Mouse (Mus musculus) midbrain, postnatal 0 days (tissue): ENCODE measurements around the gene Hs3st5. TPM values are rescaled to one million over a fixed set of nuclear protein-coding genes. Genes with fewer than 3 reads are reported as not detected.
"Not testable (repeated sequence)": the region's sequence is repeated elsewhere in the genome, so short reads cannot be mapped to it uniquely, and the experiment has no call there.

Source experiments
- ATAC-seq: fragments of 200-750 bp; cut with Nextera tagmentation; 2 replicates; pipeline ENCODE4 v1.8.0; 2017; ENCODE audit warnings: moderate number of reproducible peaks, mild to moderate bottlenecking, moderate TSS enrichment, moderate library complexity; ENCODE audit not compliant: low FRiP score
- DNase-seq: peaks from one replicate; pipeline ENCODE4 v3.0.0-alpha.2; 2015; ENCODE audit warnings: low spot score
- H3K27ac ChIP-seq: fragments of 300-500 bp; sonication (generic); 2 replicates; pipeline ENCODE4 v1.5.1; 2014; ENCODE audit warnings: low read depth, mild to moderate bottlenecking, low read length, mixed read lengths
- H3K27me3 ChIP-seq: fragments of 300-500 bp; sonication (generic); 2 replicates; pipeline ENCODE4 v1.6.1; 2014; ENCODE audit warnings: low read length, control low read depth, mixed read lengths; ENCODE audit not compliant: insufficient read depth
- H3K36me3 ChIP-seq: fragments of 300-500 bp; sonication (generic); 2 replicates; pipeline ENCODE4 v1.6.1; 2014; ENCODE audit warnings: low read length, control low read depth, mixed read lengths; ENCODE audit not compliant: insufficient read depth
- H3K4me1 ChIP-seq: fragments of 300-500 bp; sonication (generic); 2 replicates; pipeline ENCODE4 v1.6.1; 2014; ENCODE audit warnings: mild to moderate bottlenecking, control low read depth, antibody characterized with exemption, low read length, mixed read lengths; ENCODE audit not compliant: insufficient read depth
- H3K4me2 ChIP-seq: fragments of 300-500 bp; sonication (generic); 2 replicates; pipeline ENCODE4 v1.6.1; 2014; ENCODE audit warnings: low read depth, mild to moderate bottlenecking, low read length, mixed read lengths; ENCODE audit not compliant: poor library complexity, severe bottlenecking
- H3K4me3 ChIP-seq: fragments of 300-500 bp; sonication (generic); 2 replicates; pipeline ENCODE4 v1.5.1; 2014; ENCODE audit warnings: low read depth, mild to moderate bottlenecking, low read length, moderate library complexity
- H3K9ac ChIP-seq: fragments of 300-500 bp; sonication (generic); replicated peaks from 2 replicates; pipeline ENCODE4 v1.6.1; 2014; ENCODE audit warnings: mild to moderate bottlenecking, low read length, moderate library complexity, mixed read lengths; ENCODE audit not compliant: poor library complexity, severe bottlenecking
- H3K9me3 ChIP-seq: fragments of 300-500 bp; sonication (generic); 2 replicates; pipeline ENCODE4 v1.6.1; 2016; ENCODE audit warnings: low read length, control low read depth
- CTCF ChIP-seq: IDR thresholded peaks from 2 replicates; pipeline ENCODE4 v1.5.1; 2016; ENCODE audit warnings: antibody characterized with exemption, mild to moderate bottlenecking
- WGBS: fragments of 180-500 bp; shearing (Covaris S2); extraction: QIAGEN DNeasy Blood & Tissue Kit; methylation state at CpG from one replicate; pipeline ENCODE4 v1.1.7; 2014; 5-methylcytosine and 5-hydroxymethylcytosine counted together
- polyA plus RNA-seq: library from polyadenylated mRNA; unstranded; fragments of >200 nt; fragmentation: Nextera tagmentation; extraction: Ambion mirVana; gene quantifications from 2 replicates; pipeline ENCODE4 v1.2.1, GENCODE M21; 2015
- total RNA-seq: library from RNA; depleted of rRNA; stranded (reverse); fragments of >200 nt; gene quantifications from 2 replicates; pipeline ENCODE4 v1.2.3, GENCODE M21; 2014

The Hs3st5 gene
- total and polyA plus RNA-seq, 2 experiments from 2014 or later = 23.5 to 46.7 TPM

DNA sequence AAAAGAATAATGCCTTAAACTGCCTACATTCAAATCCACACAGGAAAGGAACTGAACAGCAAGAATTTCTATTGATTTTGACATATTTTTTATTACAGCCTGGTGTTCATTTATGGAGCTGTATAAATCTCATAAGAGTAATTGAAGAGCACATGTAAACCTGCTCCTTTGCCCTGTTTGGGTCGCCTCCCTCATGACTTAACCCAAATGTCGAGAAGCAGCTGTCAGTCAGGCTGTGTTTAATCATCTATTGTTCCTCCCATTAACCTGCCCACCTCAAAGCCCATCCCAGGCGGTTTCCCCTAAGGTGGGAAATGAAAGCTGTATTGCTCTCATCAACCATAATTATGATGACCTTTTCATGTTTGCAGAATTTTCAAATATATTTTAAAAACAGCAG lies 65.9 kb downstream of the Hs3st5 start:
- no peak for DNase-seq
- 45% methylated on average over 3 of the region's 3 CpGs for WGBS
- Histone ChIP-seq H3K4me1 (no peaks in the 10 kb centered on the region), H3K36me3 (no peaks in the 10 kb centered on the region), H3K9ac (no peak overlapping the region), H3K27me3 (no peaks in the 10 kb centered on the region), H3K4me2 (no peak overlapping the region), H3K4me3 (no peak overlapping the region), H3K9me3 (no peaks in the 10 kb centered on the region), H3K27ac (no peak overlapping the region)
- TF ChIP-seq CTCF = no peak
- no peak for ATAC-seq

DNA sequence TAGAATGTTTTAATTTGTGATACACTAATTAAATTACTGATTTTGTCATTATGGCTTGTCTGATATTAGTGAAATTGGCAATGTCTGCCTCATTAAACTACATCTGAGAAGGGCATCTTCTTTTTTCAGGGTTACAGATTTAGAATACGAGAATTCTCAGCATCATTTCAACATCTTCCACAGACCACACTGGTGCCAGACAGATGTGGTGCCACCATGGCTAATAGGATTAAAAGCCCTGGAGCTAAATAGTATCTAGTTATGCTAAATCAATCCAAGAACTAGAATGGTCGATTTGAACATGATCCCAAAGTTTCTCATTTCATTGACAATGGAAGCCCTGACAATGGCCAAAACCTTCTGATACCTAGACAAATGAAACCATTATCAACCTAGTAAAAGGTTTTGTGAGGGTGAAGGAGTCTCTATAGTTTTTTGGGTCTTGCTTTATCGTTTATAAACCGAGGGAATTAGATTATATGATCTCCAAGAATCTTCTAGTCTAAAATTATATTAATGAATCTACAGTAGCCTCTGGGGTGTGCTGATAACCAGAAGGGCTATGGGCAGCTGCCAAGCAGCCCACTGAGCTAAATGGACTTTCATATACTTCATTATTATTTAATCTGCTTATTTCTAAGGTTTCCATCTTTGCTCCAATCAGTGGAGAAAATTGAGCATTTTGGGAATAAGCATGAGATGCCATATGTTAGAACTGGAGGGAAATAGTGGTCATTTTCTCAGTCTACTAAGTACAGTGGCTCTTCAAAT lies 71.9 kb downstream of the Hs3st5 start:
- Histone ChIP-seq H3K36me3 (no peaks in the 10 kb centered on the region), H3K9me3 (no peaks in the 10 kb centered on the region), H3K4me3 (no peak overlapping the region), H3K9ac (no peak overlapping the region), H3K27ac (no peak overlapping the region), H3K27me3 (no peaks in the 10 kb centered on the region), H3K4me2 (no peak overlapping the region), H3K4me1 (no peaks in the 10 kb centered on the region)
- TF ChIP-seq CTCF = no peak
- DNase-seq (no peak), ATAC-seq (no peak)
- 39% methylated on average over 4 of the region's 4 CpGs for WGBS

DNA sequence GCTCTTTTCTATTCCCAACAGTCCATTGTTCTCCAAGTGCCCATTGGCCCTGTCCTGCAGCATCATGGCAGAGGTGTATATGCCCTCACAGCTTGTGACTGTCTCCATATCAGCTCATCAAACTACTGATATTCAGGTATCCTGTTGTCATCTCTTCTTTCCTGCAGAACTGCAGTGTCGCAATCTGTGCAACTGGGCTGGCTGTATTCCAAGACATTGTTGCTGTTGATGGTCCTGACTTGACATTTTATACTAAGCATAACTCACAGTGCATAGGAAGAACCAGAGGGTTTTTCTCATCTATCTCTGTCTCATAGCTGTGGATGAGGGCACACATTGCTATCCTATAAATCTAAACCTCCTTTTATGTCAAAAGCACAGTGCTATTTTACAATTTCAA lies 103.8 kb downstream of the Hs3st5 start:
- Histone ChIP-seq H3K27me3 (no peaks in the 10 kb centered on the region), H3K36me3 (no peaks in the 10 kb centered on the region), H3K9me3 (no peaks in the 10 kb centered on the region), H3K4me2 (no peak overlapping the region), H3K4me1 (no peaks in the 10 kb centered on the region), H3K27ac (no peak overlapping the region), H3K9ac (no peak overlapping the region), H3K4me3 (no peak overlapping the region)
- no peak for ATAC-seq
- WGBS = 71% methylated on average over 1 of the region's 1 CpGs
- no peak for TF ChIP-seq CTCF
- DNase-seq = no peak

DNA sequence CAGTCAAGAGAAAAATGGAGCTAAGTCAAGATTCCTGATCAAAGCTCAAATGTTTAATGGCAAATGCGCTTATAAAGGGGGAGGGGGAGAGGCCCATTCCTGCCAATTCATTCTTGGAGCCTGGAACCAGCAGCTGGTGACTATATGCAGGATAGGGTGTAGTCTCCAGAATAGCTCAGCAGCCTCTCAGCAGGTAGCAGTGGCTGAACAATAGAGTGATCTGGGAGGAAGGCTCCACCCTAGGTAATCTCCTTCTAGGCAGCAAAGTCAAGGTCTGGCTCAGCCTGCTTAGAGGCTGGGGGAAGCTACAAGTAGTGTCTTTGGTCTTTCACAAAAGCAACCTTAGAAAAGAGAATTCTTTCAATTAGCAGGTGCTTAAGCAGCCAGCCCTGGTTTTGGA lies 104.8 kb downstream of the Hs3st5 start:
- H3K4me1 ChIP-seq, ATAC-seq, H3K4me2 ChIP-seq, H3K9ac ChIP-seq, H3K27me3 ChIP-seq, H3K9me3 ChIP-seq, H3K27ac ChIP-seq, H3K36me3 ChIP-seq, DNase-seq, H3K4me3 ChIP-seq: not testable (repeated sequence)
- WGBS = 31% methylated on average over 1 of the region's 1 CpGs

DNA sequence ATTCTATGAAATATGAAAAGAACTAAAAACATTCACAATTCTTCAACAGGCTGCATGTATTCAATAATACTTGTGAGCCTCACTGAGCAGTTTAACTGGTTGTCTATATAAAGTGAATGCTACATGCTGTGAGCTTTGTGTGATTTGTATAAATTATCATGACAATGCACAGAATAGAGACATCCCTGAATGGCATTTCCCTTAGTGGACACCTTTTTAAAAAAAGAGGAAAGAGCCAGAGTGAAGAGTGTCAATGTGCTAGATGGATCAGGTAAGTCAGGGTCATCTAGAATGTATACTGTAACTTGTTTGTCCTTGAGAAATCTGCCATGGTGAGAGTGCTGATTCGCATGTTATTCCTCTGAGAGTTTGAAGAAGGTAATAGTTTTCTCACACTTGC lies 116.4 kb downstream of the Hs3st5 start:
- Histone ChIP-seq H3K4me2 (no peak overlapping the region), H3K9me3 (no peaks in the 10 kb centered on the region), H3K4me3 (no peak overlapping the region), H3K36me3 (no peaks in the 10 kb centered on the region), H3K27me3 (no peaks in the 10 kb centered on the region), H3K9ac (no peak overlapping the region), H3K27ac (no peak overlapping the region), H3K4me1 (no peaks in the 10 kb centered on the region)
- 78% methylated on average over 1 of the region's 1 CpGs for WGBS
- ATAC-seq (no peak), DNase-seq (no peak)
- no peak for TF ChIP-seq CTCF

DNA sequence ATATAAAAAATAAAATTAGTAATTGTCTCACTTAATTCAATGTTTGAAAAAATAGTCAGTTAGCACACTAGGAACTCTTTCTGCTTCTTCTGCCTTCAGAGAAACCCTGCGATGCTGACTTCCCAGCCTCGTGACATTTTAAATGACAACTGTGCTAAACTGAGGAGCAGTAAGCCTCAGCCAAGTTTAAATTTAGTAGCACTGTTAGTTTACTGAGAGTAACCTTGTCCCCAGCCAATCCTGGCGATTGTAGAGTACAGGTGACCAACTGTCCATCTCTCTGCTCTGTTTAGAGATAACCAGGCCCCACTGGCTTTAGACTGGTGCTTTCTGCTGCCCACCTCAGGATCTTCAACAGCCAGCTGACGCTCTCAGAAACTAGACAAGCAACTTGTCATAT lies 121.3 kb downstream of the Hs3st5 start:
- H3K27ac ChIP-seq = no peak overlapping the region
- TF ChIP-seq CTCF = no peak
- H3K4me2 ChIP-seq = no peak overlapping the region
- DNase-seq (no peak), ATAC-seq (no peak)
- no peak overlapping the region for H3K9ac ChIP-seq
- 89% methylated on average over 4 of the region's 4 CpGs for WGBS
- no peaks in the 10 kb centered on the region for H3K4me1 ChIP-seq
- no peaks in the 10 kb centered on the region for H3K36me3 ChIP-seq
- H3K9me3 ChIP-seq = no peaks in the 10 kb centered on the region
- no peak overlapping the region for H3K4me3 ChIP-seq
- no peaks in the 10 kb centered on the region for H3K27me3 ChIP-seq
